Mouse (Mus musculus): Measurements from ENCODE around the gene Hp1bp3. TPM values are rescaled to one million over a fixed set of nuclear protein-coding genes. Genes with fewer than 3 reads are reported as not detected.

The Hp1bp3 gene
- polyA plus RNA-seq, 1 experiment from 2014 or later = 219 TPM

DNA sequence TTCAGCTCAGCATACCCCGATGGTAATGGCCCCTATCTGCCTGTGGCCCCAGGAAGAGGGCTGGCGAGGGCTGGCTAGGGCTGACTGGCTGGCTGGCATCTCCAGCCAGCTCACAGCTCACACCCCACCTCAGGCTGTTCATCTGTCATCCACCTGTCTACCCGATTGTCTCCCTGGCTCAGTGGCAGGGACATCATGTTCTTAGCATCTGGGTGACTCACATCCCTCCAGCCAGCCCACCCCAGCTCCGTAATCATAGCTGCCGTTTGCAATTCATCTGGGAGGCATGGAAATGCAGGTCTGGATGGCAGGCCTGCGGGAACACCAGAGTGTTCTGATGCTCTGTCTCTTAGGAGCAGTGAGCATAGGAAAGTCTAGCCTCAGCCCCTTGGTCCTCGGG lies 62.2 kb downstream of the Hp1bp3 start:
- H3K4me2 ChIP-seq = no peak overlapping the region
- H3K4me1 ChIP-seq = no peaks in the 10 kb centered on the region
- ATAC-seq (replicated peaks) = no peak
- WGBS = 75% methylated on average over 7 of the region's 7 CpGs
- no peaks in the 10 kb centered on the region for H3K27me3 ChIP-seq (replicated peaks)
- no peaks in the 10 kb centered on the region for H3K36me3 ChIP-seq (replicated peaks)
- no peak overlapping the region for H3K9ac ChIP-seq
- H3K27ac ChIP-seq = no peak overlapping the region
- no peaks in the 10 kb centered on the region for H3K9me3 ChIP-seq
- H3K4me3 ChIP-seq = no peak overlapping the region

- Histone ChIP-seq H3K4me3 (no peak overlapping the region), H3K36me3 (replicated peaks) (no peaks in the 10 kb centered on the region), H3K4me1 (no peaks in the 10 kb centered on the region), H3K9ac (no peak overlapping the region), H3K4me2 (no peak overlapping the region), H3K27me3 (replicated peaks) (no peaks in the 10 kb centered on the region), H3K9me3 (no peaks in the 10 kb centered on the region), H3K27ac (no peak overlapping the region)
- 23% methylated on average over 4 of the region's 4 CpGs for WGBS
- ATAC-seq (replicated peaks) = no peak
Measured at GRCm38 (mm10) chr4:138282834-138283233, 66.7 kb downstream of the Hp1bp3 start.

- Histone ChIP-seq H3K36me3 (replicated peaks) (no peaks in the 10 kb centered on the region), H3K4me1 (no peaks in the 10 kb centered on the region), H3K4me2 (no peak overlapping the region), H3K9me3 (no peaks in the 10 kb centered on the region), H3K27ac (no peak overlapping the region), H3K9ac (no peak overlapping the region), H3K4me3 (no peak overlapping the region), H3K27me3 (replicated peaks) (no peaks in the 10 kb centered on the region)
- WGBS = 88% methylated on average over 12 of the region's 12 CpGs
- no peak for ATAC-seq (replicated peaks)
Measured at GRCm38 (mm10) chr4:138286411-138286810, 70.3 kb downstream of the Hp1bp3 start.

GRCm38 (mm10) chr4:138288691-138289090 lies 72.6 kb downstream of the Hp1bp3 start:
- 82% methylated on average over 7 of the region's 7 CpGs for WGBS
- Histone ChIP-seq H3K27ac (no peak overlapping the region), H3K4me2 (no peak overlapping the region), H3K4me3 (no peak overlapping the region), H3K9me3 (no peaks in the 10 kb centered on the region), H3K27me3 (replicated peaks) (no peaks in the 10 kb centered on the region), H3K4me1 (peaks cover 5% of the 10 kb centered on the region; the same call in 1 of the 2 replicates), H3K36me3 (replicated peaks) (no peaks in the 10 kb centered on the region), H3K9ac (no peak overlapping the region)
- ATAC-seq (replicated peaks) = no peak

GRCm38 (mm10) chr4:138292028-138292427 lies 75.9 kb downstream of the Hp1bp3 start:
- no peak overlapping the region for H3K4me3 ChIP-seq
- no peaks in the 10 kb centered on the region for H3K27me3 ChIP-seq (replicated peaks)
- no peaks in the 10 kb centered on the region for H3K9me3 ChIP-seq
- H3K27ac ChIP-seq = no peak overlapping the region
- peaks cover 5% of the 10 kb centered on the region; the same call in 1 of the 2 replicates for H3K4me1 ChIP-seq
- 89% methylated on average over 13 of the region's 13 CpGs for WGBS
- no peak for ATAC-seq (replicated peaks)
- no peaks in the 10 kb centered on the region for H3K36me3 ChIP-seq (replicated peaks)
- no peak overlapping the region for H3K4me2 ChIP-seq
- H3K9ac ChIP-seq = no peak overlapping the region

DNA sequence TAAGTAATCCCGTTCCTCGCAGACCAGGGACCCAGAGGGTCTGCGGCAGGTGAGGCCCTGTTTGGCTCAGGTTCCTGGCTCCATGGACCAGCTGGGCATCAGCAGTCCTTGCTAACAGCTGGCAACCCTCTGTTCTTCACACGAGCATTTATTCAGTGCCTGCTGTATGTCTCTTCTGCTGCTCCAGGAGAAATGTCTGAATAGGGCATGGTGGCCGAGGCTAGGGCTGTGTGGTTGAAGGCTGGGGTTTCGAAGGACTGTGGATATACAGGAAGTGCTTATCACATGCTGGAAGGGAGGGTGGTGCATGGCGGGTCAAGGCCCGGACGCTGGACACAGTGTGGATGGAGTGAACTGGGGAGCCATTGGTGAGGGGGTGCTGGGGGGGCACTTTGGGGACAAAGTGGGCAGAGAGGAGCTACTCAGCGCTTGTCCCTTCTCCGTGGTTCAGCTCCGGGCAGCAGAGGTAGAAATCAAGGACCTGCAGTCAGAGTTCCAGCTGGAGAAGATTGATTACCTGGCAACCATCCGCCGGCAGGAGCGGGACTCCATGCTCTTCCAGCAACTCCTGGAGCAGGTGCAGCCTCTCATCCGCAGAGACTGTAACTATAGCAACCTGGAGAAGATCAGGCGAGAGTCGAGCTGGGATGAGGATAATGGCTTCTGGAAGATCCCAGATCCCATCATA lies 77.3 kb downstream of the Hp1bp3 start:
- no peaks in the 10 kb centered on the region for H3K36me3 ChIP-seq (replicated peaks)
- H3K9ac ChIP-seq = no peak overlapping the region
- no peaks in the 10 kb centered on the region for H3K27me3 ChIP-seq (replicated peaks)
- H3K4me3 ChIP-seq = no peak overlapping the region
- H3K9me3 ChIP-seq = no peaks in the 10 kb centered on the region
- peak overlapping the region; percentile 84 for H3K27ac ChIP-seq
- ATAC-seq (replicated peaks) = peak; percentile 83
- 0 out of 2 replicates have a peak overlapping the region, but pooled peaks have one; percentile 15 for H3K4me2 ChIP-seq
- WGBS = 69% methylated on average over 18 of the region's 18 CpGs
- peaks cover 5% of the 10 kb centered on the region; the same call in 1 of the 2 replicates for H3K4me1 ChIP-seq

GRCm38 (mm10) chr4:138293949-138294550 lies 78.0 kb downstream of the Hp1bp3 start:
- WGBS = 70% methylated on average over 10 of the region's 14 CpGs
- Histone ChIP-seq H3K9me3 (no peaks in the 10 kb centered on the region), H3K4me3 (no peak overlapping the region), H3K27ac (peak overlapping the region; percentile 84), H3K4me1 (peaks cover 5% of the 10 kb centered on the region; the same call in 1 of the 2 replicates), H3K4me2 (0 out of 2 replicates have a peak overlapping the region, but pooled peaks have one; percentile 15), H3K36me3 (replicated peaks) (no peaks in the 10 kb centered on the region), H3K9ac (no peak overlapping the region), H3K27me3 (replicated peaks) (no peaks in the 10 kb centered on the region)
- ATAC-seq (replicated peaks) = peak; percentile 66; the same call in 1 of the 2 replicates

Other genes with a start within 250 kb of the Hp1bp3 start
- 55.7 and 58.5 TPM in 2 replicates for gene Eif4g3, start 223.3 kb upstream of the Hp1bp3 start, polyA plus RNA-seq (2015; fragmentation: Nextera tagmentation; extraction: Ambion mirVana)
- 17.0 and 17.4 TPM in 2 replicates for gene Sh2d5, start 34.1 kb downstream of the Hp1bp3 start, polyA plus RNA-seq (2015; fragmentation: Nextera tagmentation; extraction: Ambion mirVana)
- gene Kif17, start 34.1 kb downstream of the Hp1bp3 start, polyA plus RNA-seq (2015; fragmentation: Nextera tagmentation; extraction: Ambion mirVana) = 2.8 and 3.8 TPM in 2 replicates
- 203 and 212 TPM in 2 replicates for gene Ddost, start 88.4 kb downstream of the Hp1bp3 start, polyA plus RNA-seq (2015; fragmentation: Nextera tagmentation; extraction: Ambion mirVana)
- 105 and 113 TPM in 2 replicates for gene Pink1, start 110.0 kb downstream of the Hp1bp3 start, polyA plus RNA-seq (2015; fragmentation: Nextera tagmentation; extraction: Ambion mirVana)
- gene Cda, start 151.7 kb downstream of the Hp1bp3 start, polyA plus RNA-seq (2015; fragmentation: Nextera tagmentation; extraction: Ambion mirVana) = 4.4 and 4.6 TPM in 2 replicates
- 9.1 and 11.1 TPM in 2 replicates for gene Fam43b, start 180.2 kb downstream of the Hp1bp3 start, polyA plus RNA-seq (2015; fragmentation: Nextera tagmentation; extraction: Ambion mirVana)
- gene Mul1, start 218.4 kb downstream of the Hp1bp3 start, polyA plus RNA-seq (2015; fragmentation: Nextera tagmentation; extraction: Ambion mirVana) = 18.5 and 21.5 TPM in 2 replicates
- 14.8 and 15.7 TPM in 2 replicates for gene Camk2n1, start 238.0 kb downstream of the Hp1bp3 start, polyA plus RNA-seq (2015; fragmentation: Nextera tagmentation; extraction: Ambion mirVana)